Mouse (Mus musculus) kidney, adult 2 months (tissue): Measurements from ENCODE around the gene Tmem231. TPM values are rescaled to one million over a fixed set of nuclear protein-coding genes. Genes with fewer than 3 reads are reported as not detected.
A peak's percentile ranks its signal among the peaks of the same experiment; 100 is the strongest.

Source experiments
- DNase-seq: peaks from one replicate; pipeline ENCODE4 v3.0.0; 2021
- H3K27ac ChIP-seq: fragments of 200-500 bp; 2 replicates; pipeline ENCODE4 v1.5.1; 2012; ENCODE audit warnings: low read depth, low read length, control low read depth, inconsistent platforms; ENCODE audit not compliant: insufficient read depth
- H3K27me3 ChIP-seq: fragments of 200-500 bp; replicated peaks from 2 replicates; pipeline ENCODE4 v1.6.1; 2012; ENCODE audit warnings: mild to moderate bottlenecking, moderate library complexity, low read length, inconsistent platforms; ENCODE audit not compliant: control insufficient read depth, insufficient read depth
- H3K36me3 ChIP-seq: fragments of 200-500 bp; 2 replicates; pipeline ENCODE4 v1.6.1; 2012; ENCODE audit warnings: mild to moderate bottlenecking, moderate library complexity, low read length, inconsistent platforms; ENCODE audit not compliant: control insufficient read depth, insufficient read depth
- H3K4me1 ChIP-seq: fragments of 200-500 bp; 2 replicates; pipeline ENCODE4 v1.6.1; 2011; ENCODE audit warnings: low read length; ENCODE audit not compliant: control insufficient read depth, insufficient read depth
- H3K4me3 ChIP-seq: fragments of 200-500 bp; 2 replicates; pipeline ENCODE4 v1.5.1; 2011; ENCODE audit warnings: mild to moderate bottlenecking, low read depth, low read length, control low read depth; ENCODE audit not compliant: insufficient read depth
- CTCF ChIP-seq: fragments of 200-500 bp; conservative IDR thresholded peaks from 2 replicates; pipeline ENCODE4 v1.5.1; 2011; ENCODE audit warnings: low read depth, mild to moderate bottlenecking, control low read depth, low read length, moderate library complexity, mixed read lengths; ENCODE audit not compliant: insufficient read depth, insufficient read length
- POLR2A ChIP-seq: fragments of 200-500 bp; IDR thresholded peaks from one replicate; pipeline ENCODE4 v1.6.1; 2011; ENCODE audit warnings: low read depth, low read length, control low read depth
- WGBS: fragments of 180-500 bp; shearing (Covaris S2); methylation state at CpG from one replicate; pipeline ENCODE4 v1.1.7; 2018; 5-methylcytosine and 5-hydroxymethylcytosine counted together
- polyA plus RNA-seq: library from polyadenylated mRNA; depleted of rRNA; stranded (reverse); fragments of >200 nt; gene quantifications from 2 replicates; pipeline ENCODE4 v1.2.3, GENCODE M21; 2012

The Tmem231 gene
- polyA plus RNA-seq, 1 experiment, result 11.2 TPM

DNA sequence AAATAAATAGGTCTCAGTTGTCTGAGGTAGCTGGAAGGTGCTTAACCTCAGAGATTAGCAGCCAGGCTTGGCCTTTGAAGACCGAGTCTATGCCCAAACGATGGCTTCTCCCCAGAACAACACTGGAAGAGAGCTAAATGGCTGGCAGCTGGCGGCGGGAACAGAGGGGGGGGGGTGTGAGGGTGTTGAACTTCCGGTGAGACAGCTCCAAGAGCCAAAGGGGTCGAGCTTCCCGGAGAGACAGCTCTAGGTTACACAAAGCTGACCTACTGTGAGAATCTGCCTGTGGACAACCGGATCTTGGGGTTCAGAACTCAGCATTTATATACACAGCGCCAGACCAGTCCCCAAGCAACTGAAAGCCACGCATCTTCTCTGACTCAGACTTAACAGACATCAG is 35.1 kb downstream of the Tmem231 start:
- no peaks in the 10 kb centered on the region for H3K36me3 ChIP-seq
- no peak overlapping the region for H3K27ac ChIP-seq
- H3K4me3 ChIP-seq, result no peak overlapping the region
- WGBS, result 39% methylated on average over 10 of the region's 10 CpGs
- H3K4me1 ChIP-seq, result no peaks in the 10 kb centered on the region
- TF ChIP-seq POLR2A (no peak), CTCF (no peak)
- no peak for DNase-seq
- H3K27me3 ChIP-seq, result no peaks in the 10 kb centered on the region

DNA sequence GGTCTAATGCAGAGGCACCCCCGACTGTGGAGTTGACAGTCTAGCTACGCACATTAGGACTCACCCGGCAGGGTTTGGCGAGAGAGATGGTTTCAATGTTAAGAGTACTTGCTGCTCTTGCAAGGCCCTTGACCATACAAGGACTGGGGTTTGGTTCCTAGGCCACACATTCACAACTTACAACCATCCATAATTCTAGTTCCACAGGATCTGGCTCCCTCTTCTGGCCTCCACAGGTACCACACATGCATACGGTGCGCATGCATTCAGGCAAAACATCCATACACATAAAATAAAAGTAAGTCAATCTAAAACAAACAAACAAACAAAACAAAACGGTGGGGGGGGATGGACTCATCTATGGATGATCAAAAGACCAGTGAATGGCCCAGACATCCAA is 38.7 kb downstream of the Tmem231 start:
- H3K27ac ChIP-seq, result no peak overlapping the region
- TF ChIP-seq CTCF (peak; percentile 36), POLR2A (no peak)
- H3K36me3 ChIP-seq, result no peaks in the 10 kb centered on the region
- WGBS, result 91% methylated on average over 7 of the region's 7 CpGs
- DNase-seq, result no peak
- H3K27me3 ChIP-seq, result no peaks in the 10 kb centered on the region
- H3K4me3 ChIP-seq, result no peak overlapping the region
- H3K4me1 ChIP-seq, result no peaks in the 10 kb centered on the region

DNA sequence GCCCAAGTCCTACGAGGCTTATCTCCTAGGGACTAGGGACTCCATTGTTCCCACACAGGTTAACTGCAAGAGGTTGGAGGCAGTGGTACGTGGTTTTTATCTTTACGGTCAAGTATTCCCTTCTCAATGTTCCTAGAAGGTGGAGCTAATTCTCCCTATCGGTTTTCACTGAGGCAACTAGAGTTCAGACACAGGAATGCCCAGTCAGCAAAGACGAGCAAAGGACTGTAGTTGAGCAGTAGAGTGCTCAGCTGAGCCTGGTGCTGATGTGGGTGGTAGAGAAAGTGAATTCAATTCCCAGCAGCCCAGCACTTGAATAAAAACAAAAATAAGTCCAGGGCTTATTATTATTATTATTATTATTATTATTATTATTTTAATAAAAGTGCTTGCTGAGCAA is 41.1 kb downstream of the Tmem231 start:
- Histone ChIP-seq H3K36me3 (no peaks in the 10 kb centered on the region), H3K27me3 (no peaks in the 10 kb centered on the region), H3K4me3 (no peak overlapping the region), H3K4me1 (no peaks in the 10 kb centered on the region), H3K27ac (no peak overlapping the region)
- 62% methylated on average over 5 of the region's 5 CpGs for whole genome bisulfite sequencing
- no peak for TF ChIP-seq POLR2A
- no peak for DNase-seq

DNA sequence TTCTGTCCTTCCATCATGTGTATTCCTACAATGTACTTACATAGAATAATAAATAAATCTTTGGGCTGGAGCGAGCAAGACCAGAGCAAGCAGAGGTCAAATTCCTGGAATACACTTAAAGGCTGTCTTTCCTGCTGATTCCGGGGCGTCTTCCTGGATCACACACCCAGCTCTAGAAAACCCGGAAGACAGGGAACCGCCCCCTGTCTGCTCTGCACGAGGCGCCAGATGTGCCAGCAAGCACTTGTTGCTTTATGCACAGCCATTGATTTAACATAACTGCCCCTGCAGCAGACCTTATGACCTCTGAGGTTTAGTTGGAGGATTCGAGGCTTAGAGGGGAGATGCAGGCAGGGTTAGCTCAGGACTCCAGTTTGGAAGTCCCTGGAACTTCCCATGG is 41.7 kb downstream of the Tmem231 start:
- 14% methylated on average over 8 of the region's 8 CpGs for WGBS
- no peak overlapping the region for H3K4me3 ChIP-seq
- no peaks in the 10 kb centered on the region for H3K27me3 ChIP-seq
- no peaks in the 10 kb centered on the region for H3K36me3 ChIP-seq
- no peaks in the 10 kb centered on the region for H3K4me1 ChIP-seq
- no peak for TF ChIP-seq CTCF
- TF ChIP-seq POLR2A, result no peak
- H3K27ac ChIP-seq, result no peak overlapping the region
- no peak for DNase-seq

DNA sequence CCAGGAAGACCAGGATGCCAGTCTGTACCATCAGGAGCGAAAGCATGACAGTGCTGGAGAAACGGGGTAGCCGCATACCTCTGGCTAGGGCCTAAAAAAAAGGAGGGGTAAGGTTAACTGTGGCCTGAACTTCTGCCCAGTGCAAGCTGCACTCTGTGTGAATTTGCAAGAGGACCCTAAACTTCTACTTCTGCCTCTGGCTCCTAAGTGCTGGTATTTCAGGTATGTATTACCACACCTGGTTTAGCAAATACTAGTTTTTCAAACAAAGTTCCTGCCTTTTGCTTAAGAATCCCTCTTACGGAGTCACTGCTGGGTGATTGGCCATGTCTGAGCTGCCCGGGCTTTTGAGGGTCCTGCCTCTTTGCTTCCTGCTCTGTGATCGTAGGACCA is 42.8 kb downstream of the Tmem231 start:
- DNase-seq, result no peak
- Histone ChIP-seq H3K27me3 (no peaks in the 10 kb centered on the region), H3K36me3 (no peaks in the 10 kb centered on the region), H3K27ac (no peak overlapping the region), H3K4me3 (no peak overlapping the region), H3K4me1 (no peaks in the 10 kb centered on the region)
- TF ChIP-seq POLR2A, result no peak
- TF ChIP-seq CTCF, result no peak
- WGBS, result 67% methylated on average over 6 of the region's 6 CpGs

DNA sequence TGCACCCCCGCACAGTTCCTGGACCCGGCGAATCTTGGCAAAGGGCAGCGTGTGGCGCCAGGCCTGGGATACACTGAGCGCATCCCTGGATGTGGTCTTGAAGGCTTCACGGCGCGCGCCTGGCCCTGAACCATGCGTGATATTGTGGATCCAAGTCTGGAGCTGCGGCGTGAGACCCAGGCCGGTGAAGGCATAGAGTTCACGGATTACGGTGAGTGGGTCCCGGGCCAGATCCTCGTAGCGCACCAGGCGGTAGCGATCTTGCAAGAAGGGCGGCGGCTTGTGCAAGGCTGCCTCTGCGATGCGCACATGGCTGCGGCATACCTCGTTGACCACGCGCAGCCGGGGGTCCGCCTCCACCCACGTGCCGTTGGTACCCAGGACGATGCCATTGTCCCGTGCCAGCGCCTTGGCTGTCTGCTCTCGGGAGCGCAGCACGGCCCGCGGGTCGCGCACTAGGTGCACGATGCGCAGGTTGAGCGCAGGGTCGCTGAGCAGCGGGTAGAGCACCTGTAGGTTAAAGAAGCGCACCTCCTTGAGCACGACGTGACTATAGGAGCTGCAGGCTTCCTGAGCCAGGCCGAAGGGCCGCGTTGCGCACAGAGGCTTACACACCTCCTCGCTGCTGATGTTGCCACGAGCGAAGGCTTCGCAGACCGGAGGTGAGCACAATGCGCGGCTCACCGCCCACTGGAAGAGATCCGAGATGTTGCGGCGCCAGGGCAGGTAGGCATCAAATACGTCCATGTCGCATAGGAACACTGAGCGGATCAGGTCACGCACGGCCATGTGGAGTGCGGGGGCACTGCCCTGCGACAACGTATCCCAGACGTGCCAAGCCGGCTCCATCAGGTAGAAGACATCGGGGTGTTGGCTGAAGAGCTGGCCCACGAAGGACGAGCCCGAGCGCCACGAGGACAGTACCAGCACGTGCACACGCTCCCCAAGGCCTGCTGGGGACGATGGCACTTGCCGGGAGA is 43.5 kb downstream of the Tmem231 start:
- H3K27ac ChIP-seq, result no peak overlapping the region
- no peaks in the 10 kb centered on the region for H3K4me1 ChIP-seq
- TF ChIP-seq POLR2A (no peak), CTCF (no peak)
- 14% methylated on average over 86 of the region's 86 CpGs for WGBS
- no peaks in the 10 kb centered on the region for H3K36me3 ChIP-seq
- H3K4me3 ChIP-seq, result no peak overlapping the region
- no peaks in the 10 kb centered on the region for H3K27me3 ChIP-seq
- no peak for DNase-seq

DNA sequence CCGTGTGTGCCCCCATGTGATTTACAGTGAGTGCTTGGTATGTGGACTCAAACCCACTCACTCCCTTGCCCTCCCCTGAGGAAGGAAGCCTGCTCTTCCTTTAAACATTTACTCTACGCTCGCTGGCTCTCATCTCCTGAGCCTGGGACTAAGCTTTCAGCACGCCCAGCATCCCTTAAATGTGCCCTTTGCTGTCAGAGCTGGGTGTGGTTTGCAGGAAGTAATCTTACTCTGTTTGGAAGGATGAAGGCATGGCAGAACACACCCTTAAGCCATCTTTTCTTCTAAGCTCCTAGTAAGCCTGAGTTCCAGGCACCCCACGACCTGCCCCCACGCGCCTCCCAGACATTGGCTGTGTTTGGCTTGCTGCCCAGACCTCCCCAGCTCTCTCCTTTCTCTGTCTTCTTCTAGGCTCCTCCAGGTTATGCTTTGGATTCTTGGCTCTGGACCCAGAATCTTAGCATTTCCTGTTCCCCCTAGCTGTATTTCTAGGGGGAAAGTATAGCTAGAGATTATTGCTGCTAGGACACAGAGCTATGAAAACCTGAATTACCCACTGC is 45.5 kb downstream of the Tmem231 start:
- Histone ChIP-seq H3K4me3 (no peak overlapping the region), H3K4me1 (no peaks in the 10 kb centered on the region), H3K36me3 (no peaks in the 10 kb centered on the region), H3K27ac (no peak overlapping the region), H3K27me3 (no peaks in the 10 kb centered on the region)
- no peak for TF ChIP-seq POLR2A
- TF ChIP-seq CTCF, result no peak
- WGBS, result 24% methylated on average over 7 of the region's 7 CpGs
- DNase-seq, result no peak
